Mouse (Mus musculus): ENCODE data around the gene Rpl29.

DNA sequence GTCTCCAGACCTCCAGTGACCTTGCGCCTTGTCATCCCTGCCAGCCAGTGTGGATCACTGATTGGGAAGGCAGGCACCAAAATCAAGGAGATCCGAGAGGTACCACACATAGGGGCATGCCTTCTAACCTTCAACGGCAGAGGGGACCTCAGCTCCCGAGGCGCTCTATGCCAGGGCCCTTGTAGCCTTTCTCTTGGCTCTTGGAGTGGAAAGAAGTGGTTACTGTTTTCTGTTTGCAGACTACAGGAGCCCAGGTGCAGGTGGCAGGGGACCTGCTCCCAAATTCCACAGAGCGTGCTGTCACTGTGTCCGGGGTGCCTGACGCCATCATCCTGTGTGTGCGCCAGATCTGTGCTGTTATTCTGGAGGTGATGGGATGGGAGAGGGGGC is 31.8 kb downstream of the Rpl29 start:
- TF ChIP-seq GATA1 (IDR thresholded peaks at IDR 0.05; ENCODE audit: low read length) (no peak), TAL1 (IDR thresholded peaks at IDR 0.05; ENCODE audit: low read length) (no peak)
